Mouse (Mus musculus): ENCODE measurements at regions not wholly inside any gene's neighbourhood (a gene's known extent, or its start where the extent isn't known, plus 50 kb on each side); places are given as distances from the start of the nearest gene placed in this dataset.

GRCm38 (mm10) chr6:89240168-89240705 is 122.2 kb downstream of the Plxna1 start:
- DNase-seq = no peak
- no peak overlapping the region for H3K4me3 ChIP-seq
- WGBS = 28% methylated on average over 4 of the region's 4 CpGs
- no peaks in the 10 kb centered on the region for H3K79me2 ChIP-seq (replicated peaks; ENCODE audit: control insufficient read depth, insufficient read depth, low read length)
- H3K27me3 ChIP-seq (ENCODE audit: control insufficient read depth, insufficient read depth, low read length) = no peaks in the 10 kb centered on the region
- H3K27ac ChIP-seq = no peak overlapping the region
- no peaks in the 10 kb centered on the region for H3K4me1 ChIP-seq (ENCODE audit: control insufficient read depth, insufficient read depth, low read length)
- no peak overlapping the region for H3K9ac ChIP-seq (ENCODE audit: low read depth, low read length)
- H3K36me3 ChIP-seq (ENCODE audit: control insufficient read depth, insufficient read depth, low read length) = no peaks in the 10 kb centered on the region
- TF ChIP-seq EP300 (IDR thresholded peaks at IDR 0.05; ENCODE audit: insufficient read depth, low read depth, low read length) = no peak
- intact Hi-C loops (cut with DNase I) = loop anchor here (5.0 to 10.0 kb wide), 2 partner anchors 107 to 165 kb away; no protein-coding TSS in a partner anchor

- peak in 1 of 2 experiments; percentile 54 for DNase-seq
- Histone ChIP-seq H3K9ac (ENCODE audit: low read depth, low read length) (no peak overlapping the region), H3K4me3 (no peak overlapping the region), H3K4me1 (ENCODE audit: control insufficient read depth, insufficient read depth, low read length) (no peaks in the 10 kb centered on the region), H3K79me2 (replicated peaks; ENCODE audit: control insufficient read depth, insufficient read depth, low read length) (no peaks in the 10 kb centered on the region), H3K36me3 (ENCODE audit: control insufficient read depth, insufficient read depth, low read length) (no peaks in the 10 kb centered on the region), H3K27ac (no peak overlapping the region), H3K27me3 (ENCODE audit: control insufficient read depth, insufficient read depth, low read length) (no peaks in the 10 kb centered on the region)
- WGBS = 39% methylated on average over 18 of the region's 18 CpGs
- intact Hi-C loops (cut with DNase I) = loop anchor here (5.0 to 10.0 kb wide), 2 partner anchors 105 to 168 kb away; no protein-coding TSS in a partner anchor
- no peak for TF ChIP-seq EP300 (IDR thresholded peaks at IDR 0.05; ENCODE audit: insufficient read depth, low read depth, low read length)
- no peak for TF ChIP-seq CTCF (IDR thresholded peaks at IDR 0.05)
- no peak for TF ChIP-seq POLR2A (IDR thresholded peaks at IDR 0.05; ENCODE audit: insufficient read depth, low read depth, low read length)
Observed at GRCm38 (mm10) chr6:89242371-89243288, 119.8 kb downstream of the Plxna1 start.

GRCm38 (mm10) chr6:89245506-89245905 is 116.9 kb downstream of the Plxna1 start:
- DNase-seq = no peak
- intact Hi-C loops (cut with DNase I) = loop anchor here (5.0 to 10.0 kb wide), 2 partner anchors 171 to 307 kb away; no protein-coding TSS in a partner anchor
- no peak overlapping the region for H3K9ac ChIP-seq (ENCODE audit: low read depth, low read length)

GRCm38 (mm10) chr6:89246261-89246660 is 116.2 kb downstream of the Plxna1 start:
- no peaks in the 10 kb centered on the region for H3K79me2 ChIP-seq (replicated peaks; ENCODE audit: control insufficient read depth, insufficient read depth, low read length)
- no peak overlapping the region for H3K27ac ChIP-seq
- 75% methylated on average over 5 of the region's 5 CpGs for WGBS
- TF ChIP-seq CTCF (IDR thresholded peaks at IDR 0.05) (no peak), EP300 (IDR thresholded peaks at IDR 0.05; ENCODE audit: insufficient read depth, low read depth, low read length) (no peak), POLR2A (IDR thresholded peaks at IDR 0.05; ENCODE audit: insufficient read depth, low read depth, low read length) (no peak)
- H3K9ac ChIP-seq (ENCODE audit: low read depth, low read length) = no peak overlapping the region
- no peaks in the 10 kb centered on the region for H3K36me3 ChIP-seq (ENCODE audit: control insufficient read depth, insufficient read depth, low read length)
- H3K4me1 ChIP-seq (ENCODE audit: control insufficient read depth, insufficient read depth, low read length) = no peaks in the 10 kb centered on the region
- H3K27me3 ChIP-seq (ENCODE audit: control insufficient read depth, insufficient read depth, low read length) = no peaks in the 10 kb centered on the region
- H3K4me3 ChIP-seq = no peak overlapping the region
- intact Hi-C loops (cut with DNase I) = loop anchor here (5.0 to 10.0 kb wide), 2 partner anchors 171 to 306 kb away; no protein-coding TSS in a partner anchor
- DNase-seq = no peak

More at GRCm38 (mm10) chr6:89245506-89245905, 116.9 kb downstream of the Plxna1 start:
- Histone ChIP-seq H3K27me3 (ENCODE audit: control insufficient read depth, insufficient read depth, low read length) (no peaks in the 10 kb centered on the region), H3K27ac (no peak overlapping the region), H3K4me1 (ENCODE audit: control insufficient read depth, insufficient read depth, low read length) (no peaks in the 10 kb centered on the region), H3K79me2 (replicated peaks; ENCODE audit: control insufficient read depth, insufficient read depth, low read length) (no peaks in the 10 kb centered on the region), H3K4me3 (no peak overlapping the region), H3K36me3 (ENCODE audit: control insufficient read depth, insufficient read depth, low read length) (no peaks in the 10 kb centered on the region)
- 73% methylated on average over 8 of the region's 8 CpGs for WGBS
- no peak for TF ChIP-seq POLR2A (IDR thresholded peaks at IDR 0.05; ENCODE audit: insufficient read depth, low read depth, low read length)
- no peak for TF ChIP-seq CTCF (IDR thresholded peaks at IDR 0.05)
- no peak for TF ChIP-seq EP300 (IDR thresholded peaks at IDR 0.05; ENCODE audit: insufficient read depth, low read depth, low read length)

- intact Hi-C loops (cut with DNase I) = loop anchor here (5.0 to 10.0 kb wide), 2 partner anchors 174 to 304 kb away; no protein-coding TSS in a partner anchor
- H3K9ac ChIP-seq (ENCODE audit: low read depth, low read length) = no peak overlapping the region
- H3K79me2 ChIP-seq (replicated peaks; ENCODE audit: control insufficient read depth, insufficient read depth, low read length) = no peaks in the 10 kb centered on the region
- no peak overlapping the region for H3K27ac ChIP-seq
- no peaks in the 10 kb centered on the region for H3K27me3 ChIP-seq (ENCODE audit: control insufficient read depth, insufficient read depth, low read length)
- no peaks in the 10 kb centered on the region for H3K36me3 ChIP-seq (ENCODE audit: control insufficient read depth, insufficient read depth, low read length)
- 85% methylated on average over 9 of the region's 9 CpGs for WGBS
- no peak for TF ChIP-seq CTCF (IDR thresholded peaks at IDR 0.05)
- no peak for TF ChIP-seq EP300 (IDR thresholded peaks at IDR 0.05; ENCODE audit: insufficient read depth, low read depth, low read length)
- no peak for TF ChIP-seq POLR2A (IDR thresholded peaks at IDR 0.05; ENCODE audit: insufficient read depth, low read depth, low read length)
- H3K4me1 ChIP-seq (ENCODE audit: control insufficient read depth, insufficient read depth, low read length) = no peaks in the 10 kb centered on the region
- no peak overlapping the region for H3K4me3 ChIP-seq
- peak in 1 of 2 experiments; percentile 8 for DNase-seq
Observed at GRCm38 (mm10) chr6:89248574-89248973, 113.8 kb downstream of the Plxna1 start.
